Mouse (Mus musculus): ENCODE measurements around the gene Antxr1. TPM values are rescaled to one million over a fixed set of nuclear protein-coding genes. Genes with fewer than 3 reads are reported as not detected.
A peak's percentile ranks its signal among the peaks of the same experiment; 100 is the strongest.

The Antxr1 gene
- polyA plus RNA-seq, 1 experiment from 2014 or later, result 3.1 TPM

GRCm38 (mm10) chr6:87115981-87116380 lies 219.6 kb downstream of the Antxr1 start:
- no peak for ATAC-seq (replicated peaks; ENCODE audit: low FRiP score)
- Histone ChIP-seq H3K4me1 (replicated peaks; ENCODE audit: control insufficient read depth, insufficient read depth, low read length) (no peaks in the 10 kb centered on the region), H3K9me3 (ENCODE audit: control insufficient read depth, low read length) (no peaks in the 10 kb centered on the region), H3K27ac (ENCODE audit: low read depth, low read length) (no peak overlapping the region), H3K27me3 (replicated peaks; ENCODE audit: control insufficient read depth, insufficient read depth, low read length) (no peaks in the 10 kb centered on the region), H3K4me3 (ENCODE audit: low read depth, low read length) (no peak overlapping the region), H3K36me3 (ENCODE audit: control insufficient read depth, insufficient read depth, low read length) (no peaks in the 10 kb centered on the region), H3K9ac (ENCODE audit: low read depth, low read length) (no peak overlapping the region), H3K4me2 (no peak overlapping the region)
- DNase-seq (ENCODE audit: low spot score), result no peak
- 81% methylated on average over 2 of the region's 2 CpGs for WGBS

- Histone ChIP-seq H3K27ac (ENCODE audit: low read depth, low read length) (no peak overlapping the region), H3K4me1 (replicated peaks; ENCODE audit: control insufficient read depth, insufficient read depth, low read length) (no peaks in the 10 kb centered on the region), H3K27me3 (replicated peaks; ENCODE audit: control insufficient read depth, insufficient read depth, low read length) (no peaks in the 10 kb centered on the region), H3K4me3 (ENCODE audit: low read depth, low read length) (no peak overlapping the region), H3K9me3 (ENCODE audit: control insufficient read depth, low read length) (no peaks in the 10 kb centered on the region), H3K4me2 (no peak overlapping the region), H3K9ac (ENCODE audit: low read depth, low read length) (no peak overlapping the region), H3K36me3 (ENCODE audit: control insufficient read depth, insufficient read depth, low read length) (no peaks in the 10 kb centered on the region)
- 86% methylated on average over 6 of the region's 6 CpGs for WGBS
- DNase-seq (ENCODE audit: low spot score), result no peak
- no peak for ATAC-seq (replicated peaks; ENCODE audit: low FRiP score)
These were observed 223.5 kb downstream of the Antxr1 start for GRCm38 (mm10) chr6:87112125-87112524.

GRCm38 (mm10) chr6:87111493-87111892 lies 224.1 kb downstream of the Antxr1 start:
- 85% methylated on average over 1 of the region's 1 CpGs for WGBS

GRCm38 (mm10) chr6:87104123-87104796 lies 231.4 kb downstream of the Antxr1 start, which contains the start of gene D6Ertd527e:
Gene D6Ertd527e (plus strand): TSS chr6:87104746.
- Histone ChIP-seq H3K27me3 (replicated peaks; ENCODE audit: control insufficient read depth, insufficient read depth, low read length) (no peaks in the 10 kb centered on the region), H3K9me3 (ENCODE audit: control insufficient read depth, low read length) (no peaks in the 10 kb centered on the region), H3K4me2 (no peak within 1 kb of the TSS), H3K9ac (ENCODE audit: low read depth, low read length) (no peak within 1 kb of the TSS), H3K4me1 (replicated peaks; ENCODE audit: control insufficient read depth, insufficient read depth, low read length) (peaks cover 8% of the 10 kb centered on the region), H3K27ac (ENCODE audit: low read depth, low read length) (no peak within 1 kb of the TSS), H3K4me3 (ENCODE audit: low read depth, low read length) (no peak within 1 kb of the TSS), H3K36me3 (ENCODE audit: control insufficient read depth, insufficient read depth, low read length) (no peaks in the 10 kb centered on the region)
- WGBS, result 71% methylated on average over 11 of the region's 11 CpGs
- ATAC-seq (replicated peaks; ENCODE audit: low FRiP score) (no peak), DNase-seq (ENCODE audit: low spot score) (no peak)

More at GRCm38 (mm10) chr6:87111493-87111892, 224.1 kb downstream of the Antxr1 start:
- Histone ChIP-seq H3K9ac (ENCODE audit: low read depth, low read length) (no peak overlapping the region), H3K27me3 (replicated peaks; ENCODE audit: control insufficient read depth, insufficient read depth, low read length) (no peaks in the 10 kb centered on the region), H3K36me3 (ENCODE audit: control insufficient read depth, insufficient read depth, low read length) (no peaks in the 10 kb centered on the region), H3K4me3 (ENCODE audit: low read depth, low read length) (no peak overlapping the region), H3K9me3 (ENCODE audit: control insufficient read depth, low read length) (no peaks in the 10 kb centered on the region), H3K4me1 (replicated peaks; ENCODE audit: control insufficient read depth, insufficient read depth, low read length) (no peaks in the 10 kb centered on the region), H3K27ac (ENCODE audit: low read depth, low read length) (no peak overlapping the region), H3K4me2 (no peak overlapping the region)
- ATAC-seq (replicated peaks; ENCODE audit: low FRiP score) (no peak), DNase-seq (ENCODE audit: low spot score) (no peak)

- H3K9me3 ChIP-seq (ENCODE audit: control insufficient read depth, low read length), result no peaks in the 10 kb centered on the region
- no peak overlapping the region for H3K4me2 ChIP-seq
- H3K9ac ChIP-seq (ENCODE audit: low read depth, low read length), result no peak overlapping the region
- H3K36me3 ChIP-seq (ENCODE audit: control insufficient read depth, insufficient read depth, low read length), result no peaks in the 10 kb centered on the region
- DNase-seq (ENCODE audit: low spot score) (no peak), ATAC-seq (replicated peaks; ENCODE audit: low FRiP score) (no peak)
- H3K4me3 ChIP-seq (ENCODE audit: low read depth, low read length), result no peak overlapping the region
- no peak overlapping the region for H3K27ac ChIP-seq (ENCODE audit: low read depth, low read length)
- 90% methylated on average over 1 of the region's 1 CpGs for WGBS
- peaks cover 8% of the 10 kb centered on the region for H3K4me1 ChIP-seq (replicated peaks; ENCODE audit: control insufficient read depth, insufficient read depth, low read length)
- no peaks in the 10 kb centered on the region for H3K27me3 ChIP-seq (replicated peaks; ENCODE audit: control insufficient read depth, insufficient read depth, low read length)
These were observed 232.3 kb downstream of the Antxr1 start for GRCm38 (mm10) chr6:87103314-87103713.

DNA sequence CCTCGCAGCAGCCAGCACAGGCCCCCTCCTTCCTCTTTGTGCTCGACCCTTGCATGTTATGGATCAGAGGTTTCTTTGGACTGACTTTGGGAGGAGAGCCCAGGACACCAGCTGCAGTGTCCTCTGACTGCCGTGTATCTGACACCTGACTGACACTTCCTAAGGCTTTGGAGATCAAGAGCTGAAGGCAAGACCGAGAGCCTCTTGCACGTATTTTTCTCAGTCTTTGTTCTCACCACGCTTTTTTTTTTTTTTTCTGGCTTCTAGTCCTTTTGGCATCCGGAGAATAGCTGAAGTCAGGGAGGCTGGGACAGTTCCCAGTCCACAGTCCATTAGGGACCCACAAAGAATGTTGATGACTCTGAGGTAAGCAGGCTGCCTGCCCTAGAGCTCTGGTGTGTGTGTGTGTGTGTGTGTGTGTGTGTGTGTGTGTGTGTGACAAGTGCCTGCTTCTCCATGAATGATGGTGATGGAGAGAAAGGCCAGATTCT lies 233.2 kb downstream of the Antxr1 start:
- no peak for DNase-seq (ENCODE audit: low spot score)
- Histone ChIP-seq H3K27ac (ENCODE audit: low read depth, low read length) (no peak overlapping the region), H3K4me2 (no peak overlapping the region), H3K9ac (ENCODE audit: low read depth, low read length) (no peak overlapping the region), H3K36me3 (ENCODE audit: control insufficient read depth, insufficient read depth, low read length) (no peaks in the 10 kb centered on the region), H3K4me3 (ENCODE audit: low read depth, low read length) (no peak overlapping the region), H3K4me1 (replicated peaks; ENCODE audit: control insufficient read depth, insufficient read depth, low read length) (peaks cover 8% of the 10 kb centered on the region), H3K9me3 (ENCODE audit: control insufficient read depth, low read length) (no peaks in the 10 kb centered on the region), H3K27me3 (replicated peaks; ENCODE audit: control insufficient read depth, insufficient read depth, low read length) (no peaks in the 10 kb centered on the region)
- ATAC-seq (replicated peaks; ENCODE audit: low FRiP score), result no peak
- 42% methylated on average over 7 of the region's 7 CpGs for WGBS

GRCm38 (mm10) chr6:87101955-87102353 lies 233.7 kb downstream of the Antxr1 start:
- 0 out of 2 replicates have a peak, but pooled peaks have one; percentile 47 for ATAC-seq (replicated peaks; ENCODE audit: low FRiP score)
- no peak overlapping the region for H3K9ac ChIP-seq (ENCODE audit: low read depth, low read length)
- peaks cover 8% of the 10 kb centered on the region for H3K4me1 ChIP-seq (replicated peaks; ENCODE audit: control insufficient read depth, insufficient read depth, low read length)
- no peak overlapping the region for H3K4me2 ChIP-seq
- H3K4me3 ChIP-seq (ENCODE audit: low read depth, low read length), result no peak overlapping the region
- H3K36me3 ChIP-seq (ENCODE audit: control insufficient read depth, insufficient read depth, low read length), result no peaks in the 10 kb centered on the region
- 22% methylated on average over 4 of the region's 4 CpGs for WGBS
- DNase-seq (ENCODE audit: low spot score), result no peak
- no peak overlapping the region for H3K27ac ChIP-seq (ENCODE audit: low read depth, low read length)
- H3K27me3 ChIP-seq (replicated peaks; ENCODE audit: control insufficient read depth, insufficient read depth, low read length), result no peaks in the 10 kb centered on the region
- H3K9me3 ChIP-seq (ENCODE audit: control insufficient read depth, low read length), result no peaks in the 10 kb centered on the region

- H3K4me3 ChIP-seq (ENCODE audit: low read depth, low read length), result no peak overlapping the region
- H3K4me1 ChIP-seq (replicated peaks; ENCODE audit: control insufficient read depth, insufficient read depth, low read length), result peaks cover 8% of the 10 kb centered on the region
- H3K9ac ChIP-seq (ENCODE audit: low read depth, low read length), result no peak overlapping the region
- no peaks in the 10 kb centered on the region for H3K27me3 ChIP-seq (replicated peaks; ENCODE audit: control insufficient read depth, insufficient read depth, low read length)
- ATAC-seq (replicated peaks; ENCODE audit: low FRiP score) (peak; percentile 29; the same call in 1 of the 2 replicates), DNase-seq (ENCODE audit: low spot score) (peak; percentile 81)
- no peaks in the 10 kb centered on the region for H3K9me3 ChIP-seq (ENCODE audit: control insufficient read depth, low read length)
- no peak overlapping the region for H3K27ac ChIP-seq (ENCODE audit: low read depth, low read length)
- WGBS, result 11% methylated on average over 12 of the region's 12 CpGs
- H3K36me3 ChIP-seq (ENCODE audit: control insufficient read depth, insufficient read depth, low read length), result no peaks in the 10 kb centered on the region
- H3K4me2 ChIP-seq, result peak overlapping the region; percentile 56
These were observed 234.2 kb downstream of the Antxr1 start for GRCm38 (mm10) chr6:87101281-87101954.

Measured in liver, embryonic 11.5 days (tissue).